In genomic region chr19:12484210-12484609, GRCm38 (mm10) we compare ENCODE assay signal across 12 mouse cellular contexts. TPM values are rescaled to one million over a fixed set of nuclear protein-coding genes. Genes with fewer than 3 reads are reported as not detected.
DNase-seq lines count a peak whose midpoint lies in the region; ATAC-seq and TF ChIP-seq lines count a peak whose summit lies in the region.
"Had no signal": no experiment of that assay in that cellular context is flagged by ENCODE, and none has a peak within 500 bp of the region (broad histone marks: within the 10 kb centered on the region; RNA-seq: fewer than 3 reads in every experiment).

No protein-coding gene starts in this region.

- no peaks in the 10 kb centered on the region for H3K27me3 ChIP-seq in hindbrain, embryonic 16.5 days (replicated peaks; ENCODE audit: control insufficient read depth, insufficient read depth, low read length)
- no peaks in the 10 kb centered on the region for H3K27me3 ChIP-seq in hindbrain, embryonic 10.5 days (ENCODE audit: insufficient read depth, poor library complexity, severe bottlenecking)
- no peaks in the 10 kb centered on the region for H3K27me3 ChIP-seq in midbrain, postnatal 0 days (ENCODE audit: insufficient read depth, low read length)
- H3K27me3 ChIP-seq in midbrain, embryonic 14.5 days (ENCODE audit: control insufficient read depth, insufficient read depth, low read length), result no peaks in the 10 kb centered on the region

- H3K4me2 ChIP-seq in hindbrain, embryonic 16.5 days (ENCODE audit: low read length), result no peak overlapping the region
- H3K4me2 ChIP-seq in midbrain, postnatal 0 days (ENCODE audit: low read depth, low read length, poor library complexity, severe bottlenecking), result no peak overlapping the region
- H3K4me2 ChIP-seq in midbrain, embryonic 14.5 days (ENCODE audit: low read length), result no peak overlapping the region

- no peak for DNase-seq in hindbrain, embryonic 10.5 days (ENCODE audit: low spot score)
- peak; percentile 73 for DNase-seq in midbrain, postnatal 0 days (ENCODE audit: low spot score)
- DNase-seq in midbrain, embryonic 14.5 days, result no peak
- DNase-seq in kidney, adult 9 months, result peak; percentile 76
- peak; percentile 95 for DNase-seq in retina, postnatal 1 day
- DNase-seq in spleen, adult 18-20 months, result no peak
- DNase-seq: gastrocnemius, postnatal 36 days had no signal

- no peak for TF ChIP-seq CTCF in midbrain, postnatal 0 days (IDR thresholded peaks at IDR 0.05)

- peaks cover 34% of the 10 kb centered on the region for H3K36me3 ChIP-seq in hindbrain, embryonic 16.5 days (ENCODE audit: control insufficient read depth, insufficient read depth, low read length)
- H3K36me3 ChIP-seq in hindbrain, embryonic 10.5 days, result peaks cover 95% of the 10 kb centered on the region
- peaks cover 64% of the 10 kb centered on the region for H3K36me3 ChIP-seq in midbrain, postnatal 0 days (ENCODE audit: insufficient read depth, low read length)
- H3K36me3 ChIP-seq in midbrain, embryonic 14.5 days (ENCODE audit: control insufficient read depth, insufficient read depth, low read length), result peaks cover 77% of the 10 kb centered on the region

- H3K9me3 ChIP-seq in hindbrain, embryonic 16.5 days (ENCODE audit: control insufficient read depth, low read length), result no peaks in the 10 kb centered on the region
- no peaks in the 10 kb centered on the region for H3K9me3 ChIP-seq in hindbrain, embryonic 10.5 days
- H3K9me3 ChIP-seq in midbrain, postnatal 0 days (ENCODE audit: low read length), result no peaks in the 10 kb centered on the region
- no peaks in the 10 kb centered on the region for H3K9me3 ChIP-seq in midbrain, embryonic 14.5 days (ENCODE audit: control insufficient read depth, low read length)
- H3K9me3 ChIP-seq: forebrain, embryonic 10.5 days had no signal

- no peak overlapping the region for H3K9ac ChIP-seq in hindbrain, embryonic 16.5 days (ENCODE audit: low read depth, low read length)
- no peak overlapping the region for H3K9ac ChIP-seq in midbrain, postnatal 0 days (replicated peaks; ENCODE audit: low read length, poor library complexity, severe bottlenecking)
- no peak overlapping the region for H3K9ac ChIP-seq in midbrain, embryonic 14.5 days (replicated peaks; ENCODE audit: low read length)

- 39% methylated on average over 4 of the region's 4 CpGs for WGBS in hindbrain, embryonic 16.5 days
- WGBS in hindbrain, embryonic 10.5 days, result 90% methylated on average over 4 of the region's 4 CpGs
- 70% methylated on average over 4 of the region's 4 CpGs for WGBS in midbrain, postnatal 0 days
- WGBS in midbrain, embryonic 14.5 days, result 59% methylated on average over 4 of the region's 4 CpGs

- H3K4me3 ChIP-seq in hindbrain, embryonic 16.5 days (ENCODE audit: low read length), result no peak overlapping the region
- no peak overlapping the region for H3K4me3 ChIP-seq in hindbrain, embryonic 10.5 days
- H3K4me3 ChIP-seq in midbrain, postnatal 0 days (ENCODE audit: low read depth, low read length), result no peak overlapping the region
- no peak overlapping the region for H3K4me3 ChIP-seq in midbrain, embryonic 14.5 days (replicated peaks; ENCODE audit: low read depth, low read length)
- H3K4me3 ChIP-seq: forebrain, embryonic 10.5 days; myocyte had no signal

- peak; percentile 53; the same call in 1 of the 2 replicates for ATAC-seq in hindbrain, embryonic 16.5 days
- no peak for ATAC-seq in midbrain, postnatal 0 days (ENCODE audit: low FRiP score)
- ATAC-seq in midbrain, embryonic 14.5 days (ENCODE audit: low FRiP score, low TSS enrichment), result no peak

- H3K4me1 ChIP-seq in hindbrain, embryonic 16.5 days (ENCODE audit: control insufficient read depth, insufficient read depth, low read depth, low read length), result peaks cover 18% of the 10 kb centered on the region
- peaks cover 30% of the 10 kb centered on the region for H3K4me1 ChIP-seq in hindbrain, embryonic 10.5 days (replicated peaks)
- H3K4me1 ChIP-seq in midbrain, postnatal 0 days (ENCODE audit: insufficient read depth, low read length), result 0 out of 2 replicates have a peak, but pooled peaks cover 3% of the 10 kb centered on the region
- H3K4me1 ChIP-seq in midbrain, embryonic 14.5 days (ENCODE audit: control insufficient read depth, insufficient read depth, low read length), result peaks cover 23% of the 10 kb centered on the region

- H3K27ac ChIP-seq in hindbrain, embryonic 16.5 days (ENCODE audit: low read depth, low read length), result peak overlapping the region; percentile 45; the same call in 1 of the 2 replicates
- H3K27ac ChIP-seq in hindbrain, embryonic 10.5 days, result no peak overlapping the region
- H3K27ac ChIP-seq in midbrain, postnatal 0 days (ENCODE audit: low read depth, low read length), result peak overlapping the region; percentile 32; the same call in 1 of the 2 replicates
- H3K27ac ChIP-seq in midbrain, embryonic 14.5 days (replicated peaks; ENCODE audit: low read depth, low read length), result no peak overlapping the region
- H3K27ac ChIP-seq: forebrain, embryonic 10.5 days had no signal

RNA-seq across cellular contexts. Expression of gene Dtx4, which starts 17.0 kb away (rescaled TPM):
- 32.7 and 39.2 TPM in 2 replicates for polyA plus RNA-seq in hindbrain, embryonic 16.5 days (2015; fragmentation: Nextera tagmentation; extraction: Ambion mirVana)
- polyA plus RNA-seq in hindbrain, embryonic 10.5 days (2016; fragmentation: Nextera tagmentation; extraction: Ambion mirVana), result 56.5 and 65.2 TPM in 2 replicates
- total RNA-seq in midbrain, postnatal 0 days (2014; rRNA removed), result 57.5 and 63.1 TPM in 2 replicates
- 24.3 and 26.3 TPM in 2 replicates for polyA plus RNA-seq in midbrain, postnatal 0 days (2015; fragmentation: Nextera tagmentation; extraction: Ambion mirVana)
- polyA plus RNA-seq in midbrain, embryonic 14.5 days (2014; fragmentation: Nextera tagmentation; extraction: Ambion mirVana), result 35.7 and 46.0 TPM in 2 replicates

RNA-seq across cellular contexts. Expression of gene Mpeg1, which starts 23.6 kb away (rescaled TPM):
- polyA plus RNA-seq in hindbrain, embryonic 16.5 days (2015; fragmentation: Nextera tagmentation; extraction: Ambion mirVana), result 0.66 and 0.77 TPM in 2 replicates
- 0.24 and 0.35 TPM in 2 replicates for polyA plus RNA-seq in hindbrain, embryonic 10.5 days (2016; fragmentation: Nextera tagmentation; extraction: Ambion mirVana)
- total RNA-seq in midbrain, postnatal 0 days (2014; rRNA removed), result 2.7 and 4.2 TPM in 2 replicates
- polyA plus RNA-seq in midbrain, postnatal 0 days (2015; fragmentation: Nextera tagmentation; extraction: Ambion mirVana), result 0.83 and 0.88 TPM in 2 replicates
- 1.00 and 1.1 TPM in 2 replicates for polyA plus RNA-seq in midbrain, embryonic 14.5 days (2014; fragmentation: Nextera tagmentation; extraction: Ambion mirVana)

RNA-seq across cellular contexts. Expression of gene Pfpl, which starts 56.5 kb away (rescaled TPM):
- not detected in 2 replicates for polyA plus RNA-seq in hindbrain, embryonic 16.5 days (2015; fragmentation: Nextera tagmentation; extraction: Ambion mirVana)
- polyA plus RNA-seq in hindbrain, embryonic 10.5 days (2016; fragmentation: Nextera tagmentation; extraction: Ambion mirVana), result not detected in 2 replicates
- total RNA-seq in midbrain, postnatal 0 days (2014; rRNA removed), result not detected in 2 replicates
- not detected in 2 replicates for polyA plus RNA-seq in midbrain, postnatal 0 days (2015; fragmentation: Nextera tagmentation; extraction: Ambion mirVana)
- polyA plus RNA-seq in midbrain, embryonic 14.5 days (2014; fragmentation: Nextera tagmentation; extraction: Ambion mirVana), result not detected in 2 replicates
- total RNA-seq: gastrocnemius, postnatal 36 days had no signal
- polyA plus RNA-seq: forebrain, embryonic 10.5 days; liver, embryonic 16.5 days; stomach, embryonic 14.5 days had no signal

Comparison
In these comparisons a context has a peak if more than half of its experiments do, and no peak if none do; other contexts are left out.
1. H3K27ac ChIP-seq: peak in hindbrain, embryonic 16.5 days (single experiment) and midbrain, postnatal 0 days (single experiment); none in hindbrain, embryonic 10.5 days (single experiment) and midbrain, embryonic 14.5 days (single experiment).
2. DNase-seq: peak in midbrain, postnatal 0 days (single experiment), kidney, adult 9 months (single experiment) and retina, postnatal 1 day (single experiment); none in hindbrain, embryonic 10.5 days (single experiment), midbrain, embryonic 14.5 days (single experiment) and spleen, adult 18-20 months (0 of 2).